Mouse (Mus musculus) left cerebral cortex, adult 18-20 months (tissue): ENCODE data around the gene Lce3c. TPM values are rescaled to one million over a fixed set of nuclear protein-coding genes. Genes with fewer than 3 reads are reported as not detected.

Experiments used
- DNase-seq, 2 experiments: peaks; one replicate each; pipeline ENCODE4 v3.0.0; 2021 to 2022; ENCODE audit warnings: low spot score in 2 of 2, mixed read lengths in 1 of 2
- long read RNA-seq, 2 experiments: library from polyadenylated mRNA; stranded (forward); transcript quantifications; one replicate each; pipeline ENCODE4 v2.0.0; 2021
- total RNA-seq, 2 experiments: library from RNA; stranded (reverse); gene quantifications; 2 replicates each; pipeline ENCODE4 v1.2.3; 2021

The Lce3c gene
- total RNA-seq = not detected
- long read RNA-seq, experiment 1 = 0 reads
- long read RNA-seq, experiment 2 = 0 reads

- no peak for DNase-seq
Observed at GRCm38 (mm10) chr3:92944186-92944585, at the start of gene Lce3c. Gene Lce3c (plus strand): TSS chr3:92944486.

- DNase-seq = no peak
Observed at GRCm38 (mm10) chr3:92894489-92894888, 49.8 kb upstream of the Lce3c start.

- peak; percentile 36 to 65 for DNase-seq
Observed at GRCm38 (mm10) chr3:92902992-92903391, 41.3 kb upstream of the Lce3c start.

GRCm38 (mm10) chr3:92903640-92904039 lies 40.6 kb upstream of the Lce3c start:
- DNase-seq = no peak

- DNase-seq = no peak
Observed at GRCm38 (mm10) chr3:92905182-92905581, 39.1 kb upstream of the Lce3c start.

GRCm38 (mm10) chr3:92907571-92907970 lies 36.7 kb upstream of the Lce3c start:
- DNase-seq = peak; percentile 12 to 24

GRCm38 (mm10) chr3:92920364-92920763 lies 23.9 kb upstream of the Lce3c start:
- peak; percentile 45 to 58 for DNase-seq

- no peak for DNase-seq
Observed at GRCm38 (mm10) chr3:92926130-92926529, 18.2 kb upstream of the Lce3c start, which contains the start of gene Lce3a. Gene Lce3a (minus strand): TSS chr3:92926230.

- DNase-seq = no peak
Observed at GRCm38 (mm10) chr3:92932679-92933078, 11.6 kb upstream of the Lce3c start, which contains the start of gene Lce3b. Gene Lce3b (plus strand): TSS chr3:92932979.

GRCm38 (mm10) chr3:92957090-92957489 lies 12.8 kb downstream of the Lce3c start, which contains the start of gene Lce3d:
Gene Lce3d (plus strand): TSS chr3:92957390.
- DNase-seq = no peak

GRCm38 (mm10) chr3:92966761-92967160 lies 22.5 kb downstream of the Lce3c start, which contains the start of gene Lce3e:
Gene Lce3e (plus strand): TSS chr3:92967061.
- no peak for DNase-seq

- DNase-seq = no peak
Observed at GRCm38 (mm10) chr3:92978484-92978883, 34.2 kb downstream of the Lce3c start.

- no peak for DNase-seq
Observed at GRCm38 (mm10) chr3:92991926-92992325, 47.6 kb downstream of the Lce3c start, which contains the start of gene Lce3f. Gene Lce3f (plus strand): TSS chr3:92992226.

Other genes with a start within 250 kb of the Lce3c start
- gene Lce1e, start 235.4 kb upstream of the Lce3c start, total RNA-seq = not detected
- not detected for gene Lce1f, start 224.1 kb upstream of the Lce3c start, total RNA-seq
- not detected for gene Gm38119, start 205.4 kb upstream of the Lce3c start, total RNA-seq
- gene Lce1g, start 192.1 kb upstream of the Lce3c start, total RNA-seq = not detected
- not detected for gene Lce1h, start 179.4 kb upstream of the Lce3c start, total RNA-seq
- gene Lce1i, start 165.6 kb upstream of the Lce3c start, total RNA-seq = not detected
- not detected for gene Lce1j, start 154.0 kb upstream of the Lce3c start, total RNA-seq
- not detected for gene Lce1k, start 136.6 kb upstream of the Lce3c start, total RNA-seq
- gene Kprp, start 117.2 kb upstream of the Lce3c start, total RNA-seq = not detected
- not detected for gene Lce1l, start 93.2 kb upstream of the Lce3c start, total RNA-seq
- not detected for gene 2310050C09Rik, start 74.3 kb upstream of the Lce3c start, total RNA-seq
- not detected for gene Lce3a, start 18.3 kb upstream of the Lce3c start, total RNA-seq
- gene Lce3b, start 11.5 kb upstream of the Lce3c start, total RNA-seq = not detected
- gene Lce3d, start 12.9 kb downstream of the Lce3c start, total RNA-seq = not detected
- not detected for gene Lce3e, start 22.6 kb downstream of the Lce3c start, total RNA-seq
- gene Lce3f, start 47.7 kb downstream of the Lce3c start, total RNA-seq = not detected
- not detected for gene Crct1, start 71.2 kb downstream of the Lce3c start, total RNA-seq
- not detected for gene Lce1m, start 74.6 kb downstream of the Lce3c start, total RNA-seq
- gene Gm4858, start 124.3 kb downstream of the Lce3c start, total RNA-seq = not detected
- gene Crnn, start 200.3 kb downstream of the Lce3c start, total RNA-seq = not detected